Mouse (Mus musculus): Measurements from ENCODE around the gene AI837181.
"Not testable (repeated sequence)": the region's sequence is repeated elsewhere in the genome, so short reads cannot be mapped to it uniquely, and the experiment has no call there.

The AI837181 gene

DNA sequence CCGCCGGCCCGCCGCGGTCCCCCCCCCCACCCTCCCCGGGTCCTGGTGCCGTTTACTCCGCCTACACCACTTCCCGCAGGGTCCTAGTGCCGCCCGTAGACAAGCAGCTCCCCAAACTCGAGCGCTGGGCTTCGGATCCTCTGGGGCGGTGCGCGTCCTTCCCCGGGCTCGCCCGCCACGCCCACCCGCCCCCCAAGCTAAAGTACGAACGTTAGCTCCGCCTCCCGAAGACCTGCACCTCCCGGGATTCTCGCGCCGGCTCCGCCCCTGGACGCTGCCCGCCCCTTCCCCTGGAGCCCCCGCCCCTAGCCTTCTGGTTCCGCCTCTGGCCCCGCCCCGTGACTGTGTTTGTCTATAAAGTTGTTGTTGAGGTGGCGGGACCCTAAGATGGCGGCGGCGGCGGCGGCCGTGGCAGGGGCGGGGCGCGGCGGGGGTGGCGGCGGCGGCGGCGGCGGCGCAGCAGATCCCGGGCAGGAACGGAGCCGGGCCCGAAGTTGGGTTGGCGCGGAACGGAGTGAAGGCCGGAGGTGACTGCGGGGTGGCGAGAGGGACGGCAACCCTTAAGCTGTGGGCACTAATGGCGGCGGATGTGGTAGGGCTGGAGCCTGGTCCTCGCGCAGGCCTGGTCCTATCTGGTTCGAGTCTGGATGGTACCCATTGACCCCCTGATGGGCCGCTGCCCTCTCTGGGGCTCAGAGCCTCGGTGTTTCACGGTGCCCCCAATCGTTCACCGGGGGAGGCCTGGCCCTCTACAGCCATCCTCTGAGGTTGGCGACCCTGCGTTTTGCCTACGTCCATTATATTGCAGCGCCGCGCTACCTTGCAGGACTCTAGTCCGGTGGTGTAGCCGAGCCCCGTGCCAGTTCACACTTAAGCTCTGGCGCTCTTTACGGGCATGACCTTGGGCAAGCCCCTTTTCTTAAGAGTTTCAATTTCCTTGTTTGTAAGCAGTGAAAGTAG is at the start of gene AI837181, which contains the start of gene Drap1:
Gene AI837181, plus strand, starts transcription at position 363 of the 960 bp plus-strand sequence.
Gene Drap1, minus strand, starts transcription at position 198 of the 960 bp plus-strand sequence.
- peak; percentile 89 for DNase-seq (ENCODE audit: extremely low spot score, low read depth, low spot score)

- DNase-seq (ENCODE audit: extremely low spot score, low read depth, low spot score): no peak
These were observed 47.5 kb upstream of the AI837181 start for GRCm38 (mm10) chr19:5377446-5377845.

DNA sequence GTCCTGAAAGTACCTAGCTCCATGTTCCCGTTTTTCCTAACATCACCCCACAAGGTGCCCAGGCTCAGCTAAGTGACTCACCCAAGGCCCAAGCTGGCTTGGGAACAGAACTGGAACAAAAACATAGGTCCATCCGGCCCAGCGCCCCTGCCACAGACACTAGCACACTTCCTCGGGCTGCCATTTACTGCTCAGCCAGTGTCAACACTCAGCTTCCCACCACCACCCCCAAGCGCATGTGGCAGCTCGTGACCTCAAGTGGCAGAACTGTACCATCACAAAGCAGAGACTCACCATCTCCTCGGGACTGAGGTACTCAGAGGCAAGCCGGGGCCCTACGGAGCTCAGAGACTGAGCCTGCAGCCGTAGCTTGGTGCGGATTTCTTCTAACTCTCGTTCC is 41.6 kb upstream of the AI837181 start:
- no peak for DNase-seq (ENCODE audit: extremely low spot score, low read depth, low spot score)

DNA sequence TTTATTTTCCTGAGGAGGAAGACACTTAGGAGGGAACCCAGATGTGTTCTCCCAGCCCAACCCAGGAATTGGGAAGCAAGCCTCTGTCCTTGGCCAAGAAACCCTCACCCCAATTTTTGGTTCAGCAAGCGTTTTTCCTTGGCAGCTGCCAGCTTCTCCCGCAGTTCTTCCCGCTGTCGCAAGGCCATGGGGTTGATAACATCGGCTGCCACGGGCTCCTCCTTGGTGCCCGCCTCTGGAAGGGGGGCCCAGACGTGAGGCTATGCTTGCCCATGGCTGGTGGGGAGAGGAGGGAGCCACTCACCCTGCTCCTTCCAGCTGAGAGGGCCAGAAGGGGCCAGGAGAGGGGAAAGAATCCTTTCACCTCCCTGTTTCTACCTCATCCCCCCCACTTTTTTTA is 40.2 kb upstream of the AI837181 start:
- no peak for DNase-seq (ENCODE audit: extremely low spot score, low read depth, low spot score)

DNA sequence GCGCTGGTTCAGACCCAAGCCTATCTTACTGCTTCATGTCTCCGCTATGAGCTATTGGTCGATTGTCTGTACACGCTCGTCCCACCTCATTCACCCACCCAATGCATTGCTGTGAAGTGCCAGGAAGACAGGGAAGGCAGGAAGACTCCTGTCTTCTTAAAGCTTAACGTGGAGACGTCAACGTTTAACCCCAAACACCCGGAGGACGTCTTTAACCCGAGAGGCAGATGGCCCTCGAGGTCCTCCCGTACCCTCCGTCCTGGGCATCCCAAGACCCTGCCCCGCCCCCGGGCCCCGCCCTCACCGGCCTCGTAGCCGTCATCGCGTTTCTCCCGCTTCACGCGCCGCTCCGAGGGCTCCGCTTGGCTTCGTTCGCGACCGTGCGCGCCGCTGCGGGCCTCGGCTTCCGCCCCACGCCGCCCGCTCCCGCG is 36.9 kb upstream of the AI837181 start:
- no peak for DNase-seq (ENCODE audit: extremely low spot score, low read depth, low spot score)

GRCm38 (mm10) chr19:5388588-5389242 is 36.2 kb upstream of the AI837181 start, which contains the start of gene Sart1:
Gene Sart1 (minus strand): TSS chr19:5388703.
- DNase-seq (ENCODE audit: extremely low spot score, low read depth, low spot score): peak; percentile 67

GRCm38 (mm10) chr19:5389647-5390046 is 35.3 kb upstream of the AI837181 start:
- no peak for DNase-seq (ENCODE audit: extremely low spot score, low read depth, low spot score)

- DNase-seq (ENCODE audit: extremely low spot score, low read depth, low spot score): no peak
These were observed 34.5 kb upstream of the AI837181 start for GRCm38 (mm10) chr19:5390416-5390815.

GRCm38 (mm10) chr19:5392892-5393291 is 32.1 kb upstream of the AI837181 start:
- no peak for DNase-seq (ENCODE audit: extremely low spot score, low read depth, low spot score)

DNA sequence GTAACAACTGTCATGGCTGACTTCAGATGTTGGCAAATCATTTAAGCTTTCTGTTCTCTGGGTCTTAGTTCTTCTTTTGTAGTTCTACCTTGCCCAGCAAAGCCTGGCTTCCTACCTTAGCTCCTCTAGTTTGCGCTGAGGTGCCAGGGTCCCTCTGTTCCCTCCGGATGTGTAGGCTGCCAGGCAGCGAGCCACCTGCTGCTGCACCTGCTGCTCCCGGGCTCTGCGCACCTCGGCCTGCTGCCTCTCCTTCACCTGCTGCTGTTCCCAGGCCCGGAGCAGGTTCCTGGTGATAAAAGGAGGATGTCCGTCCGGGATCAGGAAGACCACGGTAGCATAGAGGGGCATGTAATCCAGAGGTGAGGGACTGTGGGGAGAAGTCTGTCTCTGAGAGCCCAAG is 30.8 kb upstream of the AI837181 start:
- no peak for DNase-seq (ENCODE audit: extremely low spot score, low read depth, low spot score)

GRCm38 (mm10) chr19:5395371-5395770 is 29.6 kb upstream of the AI837181 start:
- DNase-seq (ENCODE audit: extremely low spot score, low read depth, low spot score): no peak

GRCm38 (mm10) chr19:5401073-5401472 is 23.9 kb upstream of the AI837181 start:
- not testable (repeated sequence) for DNase-seq (ENCODE audit: extremely low spot score, low read depth, low spot score)

GRCm38 (mm10) chr19:5402293-5402692 is 22.7 kb upstream of the AI837181 start, which contains the start of gene Tsga10ip:
Gene Tsga10ip (minus strand): TSS chr19:5402526.
- DNase-seq (ENCODE audit: extremely low spot score, low read depth, low spot score): no peak

DNA sequence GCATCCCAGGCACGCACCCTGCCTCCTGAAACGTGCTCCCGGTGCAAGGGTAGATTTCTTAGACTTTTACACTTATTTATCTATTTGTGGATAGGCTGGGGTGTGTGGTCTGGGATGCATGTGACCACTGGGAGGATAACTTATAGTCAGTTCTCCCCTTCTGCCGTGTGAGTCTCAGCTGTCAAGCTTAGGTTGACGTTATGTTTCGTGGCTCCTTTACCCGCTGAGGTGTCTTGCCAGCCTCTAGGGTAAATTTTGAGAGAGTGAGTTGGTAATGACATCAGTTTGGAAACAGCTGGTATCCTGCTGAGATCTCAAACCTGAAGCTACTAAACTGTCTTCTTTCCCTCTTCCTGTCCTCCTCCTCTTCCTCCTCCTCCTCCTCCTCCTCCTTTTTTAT is 19.0 kb upstream of the AI837181 start:
- DNase-seq (ENCODE audit: extremely low spot score, low read depth, low spot score): no peak

DNA sequence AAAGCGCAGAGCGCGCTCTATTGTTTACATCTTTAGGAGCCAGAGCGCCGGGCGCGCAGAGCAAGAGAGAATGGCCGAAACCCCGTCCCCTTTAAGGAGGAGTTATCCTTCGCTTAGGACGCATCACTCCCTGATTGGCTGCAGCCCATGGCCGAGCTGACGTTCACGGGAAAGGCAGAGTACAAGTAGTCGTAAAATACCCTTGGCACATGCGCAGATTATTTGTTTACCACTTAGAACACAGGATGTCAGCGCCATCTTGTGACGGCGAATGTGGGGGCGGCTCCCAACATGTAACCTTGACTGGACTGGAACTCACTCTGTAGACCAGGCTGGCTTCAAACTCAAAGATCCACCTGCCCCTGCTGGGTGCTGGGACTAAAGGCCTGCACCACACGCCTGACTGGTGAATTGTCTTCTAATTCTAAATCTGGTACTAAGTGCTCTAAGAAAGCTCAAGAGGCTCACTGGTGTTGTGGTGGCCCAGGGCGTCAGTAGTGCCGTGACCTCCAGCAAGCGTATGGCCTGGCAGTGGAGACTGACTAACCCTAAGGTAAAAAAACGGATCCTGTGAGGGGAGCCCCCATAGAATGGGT is 18.3 kb upstream of the AI837181 start:
- not testable (repeated sequence) for DNase-seq (ENCODE audit: extremely low spot score, low read depth, low spot score)

GRCm38 (mm10) chr19:5407133-5407532 is 17.8 kb upstream of the AI837181 start:
- DNase-seq (ENCODE audit: extremely low spot score, low read depth, low spot score): no peak

DNA sequence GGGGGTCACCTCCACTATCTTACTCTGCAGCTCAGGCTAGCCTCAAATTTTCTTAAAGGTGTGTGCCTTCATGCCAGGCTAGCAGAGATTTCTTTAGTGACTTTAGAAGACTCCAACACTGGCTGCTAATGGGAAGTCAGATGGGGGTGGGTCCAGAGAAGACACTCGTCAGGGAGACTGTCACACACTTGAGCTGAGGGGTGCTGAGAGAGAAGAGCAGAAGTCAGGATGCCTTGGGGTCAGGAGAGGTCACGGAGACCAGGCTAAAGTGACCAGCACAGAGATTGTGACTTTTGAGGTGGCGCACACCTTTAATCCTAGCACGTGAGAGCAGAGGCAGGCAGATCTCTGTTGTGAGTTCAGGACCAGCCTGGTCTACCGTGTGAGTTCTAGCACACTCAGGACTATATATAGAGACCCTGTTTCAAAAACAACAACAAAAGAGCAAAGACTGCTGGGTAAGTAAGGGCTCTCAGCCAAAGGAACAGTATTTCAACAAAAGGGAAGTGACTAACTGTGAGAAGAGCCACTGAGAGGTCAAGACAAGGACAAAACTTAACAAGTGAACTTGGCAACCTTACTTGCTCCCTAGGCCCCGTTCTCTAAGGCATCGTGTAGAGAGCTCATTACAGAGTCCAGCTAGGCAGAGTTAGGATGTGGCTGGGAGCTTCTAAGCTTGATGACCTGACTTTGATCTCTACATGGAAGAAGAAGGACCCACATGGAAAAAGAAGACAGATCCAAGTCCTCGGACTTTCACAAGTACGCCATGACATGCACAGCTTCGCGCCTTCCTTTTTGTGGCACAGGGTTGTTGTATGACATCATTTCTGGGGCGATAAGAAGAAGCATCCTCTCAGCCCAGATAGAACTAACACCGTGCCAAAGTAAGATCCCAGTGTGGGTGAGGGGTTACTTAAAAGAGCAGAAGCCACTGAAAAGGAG is 16.6 kb upstream of the AI837181 start:
- DNase-seq (ENCODE audit: extremely low spot score, low read depth, low spot score): no peak

DNA sequence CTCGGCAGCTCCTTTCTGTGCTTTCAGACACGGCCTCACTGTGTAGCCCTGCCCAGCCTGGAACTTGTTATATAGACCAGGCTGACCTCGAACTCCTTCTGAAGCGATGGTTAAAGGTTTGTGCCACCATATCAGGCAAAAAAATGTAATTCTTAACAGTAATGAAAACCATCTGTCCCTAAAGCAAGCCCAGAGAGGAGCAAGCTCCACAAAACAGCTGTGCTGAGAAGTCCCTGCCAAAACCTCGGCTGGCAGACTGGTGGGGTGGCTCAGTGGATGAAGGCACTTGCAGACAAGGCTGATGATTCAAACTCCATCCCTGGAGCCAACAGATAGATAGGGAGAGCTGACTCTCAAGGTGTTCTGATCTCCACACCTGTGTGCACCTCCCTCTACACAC is 15.9 kb upstream of the AI837181 start:
- no peak for DNase-seq (ENCODE audit: extremely low spot score, low read depth, low spot score)

GRCm38 (mm10) chr19:5410641-5411040 is 14.3 kb upstream of the AI837181 start:
- DNase-seq (ENCODE audit: extremely low spot score, low read depth, low spot score): no peak

GRCm38 (mm10) chr19:5411961-5412360 is 13.0 kb upstream of the AI837181 start:
- DNase-seq (ENCODE audit: extremely low spot score, low read depth, low spot score): no peak
